Mouse (Mus musculus) E14TG2a.4 (cell line): ENCODE results near the gene Psma1.

Source experiments
- CTCF ChIP-seq: conservative IDR thresholded peaks from 2 replicates; pipeline ENCODE4 v1.5.1; 2014; ENCODE audit warnings: low read length
- NANOG ChIP-seq: IDR thresholded peaks from 2 replicates; pipeline ENCODE4 v1.6.1; 2014; ENCODE audit warnings: borderline replicate concordance, low read length, mixed read lengths
- POU5F1 ChIP-seq: IDR thresholded peaks from 2 replicates; pipeline ENCODE4 v1.6.1; 2014; ENCODE audit warnings: low read length, borderline replicate concordance

DNA sequence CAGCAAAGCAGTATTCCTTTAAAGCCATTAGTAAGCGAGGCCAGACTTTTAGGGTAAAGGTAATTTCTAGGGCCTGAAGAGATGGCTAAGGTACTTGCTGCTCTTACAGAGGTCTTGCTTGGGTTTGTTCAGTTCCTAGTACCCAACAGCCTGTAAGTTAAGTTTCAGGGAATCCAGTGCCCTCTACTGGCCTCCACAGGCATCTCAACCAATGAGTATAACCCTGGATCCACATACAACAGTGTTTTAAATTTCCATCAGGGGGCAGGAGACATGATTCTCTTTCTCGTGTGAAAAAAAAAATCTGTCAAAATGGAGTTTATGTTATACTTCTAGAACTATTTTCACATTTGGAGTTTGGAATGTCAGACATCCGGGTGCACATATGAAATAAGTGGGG is 5.8 kb upstream of the Psma1 start:
- peak; percentile 89 for TF ChIP-seq CTCF
- TF ChIP-seq NANOG: no peak
- TF ChIP-seq POU5F1: no peak
